Mouse (Mus musculus) midbrain, embryonic 12.5 days (tissue): ENCODE measurements around the gene Gm9112. TPM values are rescaled to one million over a fixed set of nuclear protein-coding genes. Genes with fewer than 3 reads are reported as not detected.
"Not testable (repeated sequence)": the region's sequence is repeated elsewhere in the genome, so short reads cannot be mapped to it uniquely, and the experiment has no call there.

ENCODE experiments used
- ATAC-seq: fragments of 200-750 bp; cut with Nextera tagmentation; 2 replicates; pipeline ENCODE4 v1.8.0; 2017; ENCODE audit warnings: low read depth, moderate TSS enrichment, moderate library complexity; ENCODE audit not compliant: low FRiP score
- H3K27ac ChIP-seq: fragments of 300-500 bp; sonication (generic); replicated peaks from 2 replicates; pipeline ENCODE4 v1.5.1; 2016; ENCODE audit warnings: mild to moderate bottlenecking
- H3K27me3 ChIP-seq: fragments of 300-500 bp; sonication (generic); 2 replicates; pipeline ENCODE4 v1.6.1; 2016; ENCODE audit warnings: mild to moderate bottlenecking
- H3K36me3 ChIP-seq: fragments of 300-500 bp; sonication (generic); 2 replicates; pipeline ENCODE4 v1.6.1; 2016
- H3K4me1 ChIP-seq: fragments of 300-500 bp; sonication (generic); 2 replicates; pipeline ENCODE4 v1.6.1; 2016
- H3K4me2 ChIP-seq: fragments of 300-500 bp; sonication (generic); replicated peaks from 2 replicates; pipeline ENCODE4 v1.6.1; 2016; ENCODE audit warnings: mild to moderate bottlenecking, moderate library complexity
- H3K4me3 ChIP-seq: fragments of 300-500 bp; sonication (generic); 2 replicates; pipeline ENCODE4 v1.5.1; 2016; ENCODE audit warnings: mild to moderate bottlenecking
- H3K9ac ChIP-seq: fragments of 300-500 bp; sonication (generic); replicated peaks from 2 replicates; pipeline ENCODE4 v1.6.1; 2016; ENCODE audit warnings: mild to moderate bottlenecking, moderate library complexity
- H3K9me3 ChIP-seq: fragments of 300-500 bp; sonication (generic); 2 replicates; pipeline ENCODE4 v1.6.1; 2016; ENCODE audit warnings: mild to moderate bottlenecking
- WGBS: fragments of 180-500 bp; shearing (Covaris S2); methylation state at CpG from one replicate; pipeline ENCODE4 v1.1.7; 2016; 5-methylcytosine and 5-hydroxymethylcytosine counted together
- polyA plus RNA-seq: library from polyadenylated mRNA; unstranded; fragments of >200 nt; fragmentation: Nextera tagmentation; extraction: Ambion mirVana; gene quantifications from 2 replicates; pipeline ENCODE4 v1.2.1, GENCODE M21; 2016

Gm9112 gene
- not detected in 2 replicates for polyA plus RNA-seq

DNA sequence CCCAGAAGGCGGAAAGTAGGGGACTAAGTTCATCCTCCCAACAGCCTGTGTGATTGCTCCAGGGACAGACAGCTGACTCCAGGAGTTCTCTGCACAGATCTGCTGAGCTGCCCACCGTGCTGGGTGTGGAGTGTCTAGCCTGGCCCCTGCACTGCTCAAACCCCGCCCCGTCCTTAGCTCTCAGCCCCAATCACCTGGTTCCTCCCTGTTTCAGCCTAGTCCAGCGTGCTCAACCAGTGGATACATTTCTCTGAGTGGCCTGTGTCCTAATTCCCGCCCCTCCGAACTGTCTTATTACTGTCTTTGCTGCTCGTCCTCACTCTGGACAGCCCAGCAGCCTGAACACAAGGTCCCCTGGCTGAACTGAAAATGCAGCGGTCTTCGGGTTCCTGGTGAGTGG lies at the start of gene Gm9112, which contains the start of gene Dmrtc1b:
Gm9112 (minus strand) TSS at position 101 of the 400 bp plus-strand sequence.
Dmrtc1b (plus strand) TSS at position 331 of the 400 bp plus-strand sequence.
- H3K36me3 ChIP-seq, H3K4me2 ChIP-seq, H3K9ac ChIP-seq, H3K27ac ChIP-seq, H3K4me1 ChIP-seq, H3K4me3 ChIP-seq, H3K9me3 ChIP-seq, ATAC-seq: not testable (repeated sequence)
- 92% methylated on average over 10 of the region's 10 CpGs for WGBS
- peaks cover 16% of the 10 kb centered on the region for H3K27me3 ChIP-seq

DNA sequence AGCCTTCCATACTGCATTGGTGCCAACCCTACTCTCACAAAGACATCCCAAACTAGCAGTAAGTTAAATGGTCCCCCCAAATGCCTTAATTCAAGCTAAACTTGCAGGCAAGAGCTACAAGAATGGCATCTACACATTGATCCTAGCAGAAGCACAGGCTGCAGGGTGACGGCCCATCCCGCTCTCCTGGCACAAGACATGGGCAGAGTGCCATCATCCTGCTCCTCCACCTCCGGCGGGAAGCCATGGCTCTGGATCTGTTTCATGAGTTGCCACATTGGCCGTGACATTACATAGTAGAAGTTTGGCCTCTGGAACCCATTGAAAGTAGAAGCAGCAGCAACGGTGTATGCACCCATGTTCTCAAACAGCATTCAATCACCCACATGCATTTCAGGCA lies 16.8 kb upstream of the Gm9112 start:
- not testable (repeated sequence) for H3K36me3 ChIP-seq, H3K9ac ChIP-seq, H3K27me3 ChIP-seq, ATAC-seq, H3K4me3 ChIP-seq, H3K9me3 ChIP-seq, H3K4me2 ChIP-seq, H3K27ac ChIP-seq, H3K4me1 ChIP-seq
- WGBS = 93% methylated on average over 6 of the region's 6 CpGs

DNA sequence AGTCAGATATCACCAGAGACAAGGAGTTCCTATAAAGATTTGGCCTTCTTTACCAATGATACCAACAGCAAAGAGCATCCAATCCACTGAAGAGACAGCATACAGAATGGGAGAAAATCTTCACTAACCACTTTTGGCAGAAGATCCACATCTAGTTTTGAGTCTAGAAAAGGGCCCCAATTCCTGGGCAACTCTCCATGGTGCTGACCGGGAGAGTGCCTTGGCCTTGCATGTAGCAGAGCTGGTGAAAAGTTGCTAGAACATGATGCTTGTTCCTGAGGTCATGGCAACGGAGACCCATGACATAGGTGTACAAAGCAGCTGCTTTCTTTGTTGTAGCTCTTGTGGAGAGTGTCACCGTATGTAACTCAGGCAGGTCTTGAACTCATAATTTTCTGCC lies 6.8 kb downstream of the Gm9112 start:
- not testable (repeated sequence) for H3K27me3 ChIP-seq, H3K4me3 ChIP-seq, H3K9ac ChIP-seq, H3K9me3 ChIP-seq, ATAC-seq, H3K27ac ChIP-seq, H3K4me1 ChIP-seq, H3K4me2 ChIP-seq, H3K36me3 ChIP-seq
- WGBS = 82% methylated on average over 3 of the region's 3 CpGs

DNA sequence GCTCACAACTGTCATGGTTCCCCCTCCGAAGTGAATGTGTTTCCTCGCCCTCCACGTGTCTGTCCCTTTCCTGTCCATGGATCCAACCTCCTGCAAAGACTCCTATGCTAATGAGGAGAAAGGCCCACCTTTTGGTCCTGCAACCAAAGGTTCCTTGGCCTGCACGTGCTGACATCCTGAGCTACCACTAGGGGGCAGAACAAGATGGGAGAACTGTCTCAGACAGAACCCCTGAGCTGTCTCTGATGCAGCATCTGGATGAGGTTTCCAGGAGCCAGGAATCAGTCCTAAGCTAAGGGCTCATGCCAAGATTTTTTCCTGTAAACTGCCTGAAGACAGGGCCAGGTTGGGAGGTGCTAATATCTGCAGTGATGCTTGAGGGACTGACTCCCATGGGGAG lies 18.2 kb downstream of the Gm9112 start:
- not testable (repeated sequence) for H3K4me1 ChIP-seq, H3K4me2 ChIP-seq, H3K4me3 ChIP-seq, H3K27ac ChIP-seq, H3K36me3 ChIP-seq, ATAC-seq, H3K9me3 ChIP-seq, H3K9ac ChIP-seq
- H3K27me3 ChIP-seq = peaks cover 15% of the 10 kb centered on the region
- 26% methylated on average over 4 of the region's 4 CpGs for WGBS

DNA sequence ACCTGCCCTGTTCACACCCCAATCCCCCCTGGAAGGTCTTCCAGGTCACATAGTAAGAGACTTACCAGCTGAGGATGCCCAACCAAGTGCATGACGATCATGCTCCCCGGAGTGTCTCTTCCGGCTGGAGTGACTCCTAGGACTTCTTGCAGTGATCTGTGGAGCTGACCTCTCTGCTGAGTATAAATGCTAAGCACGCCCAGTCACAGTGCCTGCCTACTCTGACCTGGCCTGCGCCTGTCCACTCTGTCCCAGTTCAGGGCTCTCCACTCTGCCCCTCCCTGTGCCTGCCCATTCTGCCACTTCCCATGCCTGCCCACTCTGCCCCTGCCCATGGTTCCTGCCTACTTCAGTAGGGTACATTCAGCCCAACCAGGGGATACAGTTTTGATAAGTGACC lies 20.6 kb downstream of the Gm9112 start, which contains the start of gene Gm3880:
Gm3880 (minus strand) TSS at position 101 of the 400 bp plus-strand sequence.
- not testable (repeated sequence) for H3K27ac ChIP-seq, H3K4me1 ChIP-seq, H3K4me2 ChIP-seq, H3K4me3 ChIP-seq, H3K9ac ChIP-seq, H3K9me3 ChIP-seq, H3K27me3 ChIP-seq, ATAC-seq, H3K36me3 ChIP-seq
- 89% methylated on average over 5 of the region's 5 CpGs for WGBS

DNA sequence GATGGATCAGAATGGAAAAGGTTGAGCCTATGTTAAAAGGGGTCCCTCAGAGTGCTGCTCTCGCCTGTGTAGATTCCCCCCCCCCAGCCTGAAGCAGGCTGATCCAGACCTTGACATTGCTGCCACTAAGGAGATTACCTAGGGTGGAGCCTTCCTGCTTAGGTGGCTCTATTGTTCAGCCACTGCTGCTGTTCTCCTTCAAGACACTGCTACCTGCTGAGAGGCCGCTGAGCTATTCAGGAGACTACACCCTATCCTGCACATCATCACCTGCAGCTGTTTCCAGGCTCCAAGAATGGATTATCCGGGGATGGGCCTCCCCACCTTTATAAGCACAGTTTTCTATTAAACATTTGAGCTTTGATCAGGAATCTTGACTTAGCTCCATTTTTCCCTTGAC lies 22.7 kb downstream of the Gm9112 start:
- H3K4me1 ChIP-seq, H3K27ac ChIP-seq, H3K36me3 ChIP-seq, H3K9ac ChIP-seq, H3K27me3 ChIP-seq, H3K4me2 ChIP-seq, H3K4me3 ChIP-seq, H3K9me3 ChIP-seq, ATAC-seq: not testable (repeated sequence)
- WGBS = 42% methylated on average over 3 of the region's 3 CpGs

DNA sequence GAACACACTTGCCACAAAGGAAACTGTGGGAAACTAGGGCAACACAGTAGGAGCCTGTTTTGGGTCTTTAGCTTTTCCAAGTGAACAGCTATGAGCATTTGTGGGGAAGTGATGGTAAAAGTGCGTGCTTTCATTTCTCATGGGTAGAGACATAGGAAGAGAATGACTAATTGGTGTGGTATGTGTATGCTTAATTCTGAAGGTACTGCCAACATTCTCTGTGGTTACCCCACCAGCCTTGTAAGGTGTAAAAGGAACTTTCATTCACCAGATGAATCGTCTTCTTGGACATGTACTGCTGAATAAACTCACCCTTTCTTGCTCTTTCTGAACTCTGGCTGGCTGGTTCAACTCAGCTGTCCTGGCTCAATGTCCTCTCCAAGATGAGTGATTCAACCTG lies 40.8 kb downstream of the Gm9112 start:
- Histone ChIP-seq H3K9ac (no peak overlapping the region), H3K36me3 (no peaks in the 10 kb centered on the region), H3K27me3 (no peaks in the 10 kb centered on the region; the same call in 1 of the 2 replicates), H3K4me2 (no peak overlapping the region), H3K9me3 (no peaks in the 10 kb centered on the region), H3K27ac (no peak overlapping the region), H3K4me3 (no peak overlapping the region), H3K4me1 (no peaks in the 10 kb centered on the region)
- no peak for ATAC-seq
- 82% methylated on average over 2 of the region's 2 CpGs for WGBS

DNA sequence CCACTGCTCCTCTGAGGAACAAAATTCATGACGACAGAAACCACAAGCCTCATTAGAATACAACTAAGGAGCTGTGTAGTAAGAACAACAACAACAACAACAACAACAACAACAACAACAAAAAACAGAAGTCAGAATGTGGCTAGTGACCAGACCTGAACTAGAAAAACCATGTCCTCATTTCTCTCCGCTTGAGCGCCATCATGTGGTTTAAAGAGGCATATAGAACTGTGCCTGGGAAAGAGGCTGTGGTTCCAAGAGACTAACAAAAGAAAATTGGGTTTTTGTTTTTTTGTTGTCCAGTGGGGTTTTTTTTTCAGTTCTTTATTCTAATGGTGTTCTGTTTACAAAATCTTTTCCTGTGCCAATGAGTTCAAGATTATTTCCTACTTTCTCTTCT lies 46.7 kb downstream of the Gm9112 start:
- Histone ChIP-seq H3K27me3 (0 out of 2 replicates have a peak, but pooled peaks cover 7% of the 10 kb centered on the region), H3K9ac (no peak overlapping the region), H3K4me2 (no peak overlapping the region), H3K9me3 (no peaks in the 10 kb centered on the region), H3K27ac (no peak overlapping the region), H3K36me3 (no peaks in the 10 kb centered on the region), H3K4me1 (no peaks in the 10 kb centered on the region), H3K4me3 (no peak overlapping the region)
- ATAC-seq = no peak
- 12% methylated on average over 3 of the region's 3 CpGs for WGBS

Other genes with a start within 250 kb of the Gm9112 start
- gene Hdac8, start 202.3 kb downstream of the Gm9112 start, polyA plus RNA-seq = 8.3 and 8.7 TPM in 2 replicates
- gene Phka1, start 63.4 kb downstream of the Gm9112 start, polyA plus RNA-seq = 6.5 and 8.1 TPM in 2 replicates
- gene Gm3880, start 20.7 kb downstream of the Gm9112 start, polyA plus RNA-seq = not detected in 2 replicates
- gene Dmrtc1b, start 230 bp upstream of the Gm9112 start, polyA plus RNA-seq = not detected in 2 replicates
- gene Dmrtc1c1, start 95.3 kb upstream of the Gm9112 start, polyA plus RNA-seq = not detected in 2 replicates
- gene Dmrtc1c2, start 147.0 kb upstream of the Gm9112 start, polyA plus RNA-seq = not detected in 2 replicates
- gene 1700031F05Rik, start 160.3 kb upstream of the Gm9112 start, polyA plus RNA-seq = not detected in 2 replicates
- 0.94 and 1.0 TPM in 2 replicates for gene Dmrtc1a, start 201.1 kb upstream of the Gm9112 start, polyA plus RNA-seq
- not detected in 2 replicates for gene 1700011M02Rik, start 201.3 kb upstream of the Gm9112 start, polyA plus RNA-seq
- gene 1700018G05Rik, start 220.7 kb upstream of the Gm9112 start, polyA plus RNA-seq = not detected in 2 replicates